Mouse (Mus musculus) midbrain, embryonic 14.5 days (tissue): ENCODE results near the gene Gm20696. TPM values are rescaled to one million over a fixed set of nuclear protein-coding genes. Genes with fewer than 3 reads are reported as not detected.

ENCODE experiments used
- ATAC-seq: fragments of 200-750 bp; cut with Nextera tagmentation; 2 replicates; pipeline ENCODE4 v1.8.0; 2017; ENCODE audit warnings: moderate number of reproducible peaks, moderate library complexity; ENCODE audit not compliant: low FRiP score, low TSS enrichment
- DNase-seq: peaks from one replicate; pipeline ENCODE4 v3.0.0-alpha.2; 2015
- H3K27ac ChIP-seq: fragments of 300-500 bp; sonication (generic); replicated peaks from 2 replicates; pipeline ENCODE4 v1.5.1; 2014; ENCODE audit warnings: mild to moderate bottlenecking, low read depth, low read length, moderate library complexity
- H3K27me3 ChIP-seq: fragments of 300-500 bp; sonication (generic); 2 replicates; pipeline ENCODE4 v1.6.1; 2014; ENCODE audit warnings: low read length, control low read depth, mixed read lengths; ENCODE audit not compliant: control insufficient read depth, insufficient read depth
- H3K36me3 ChIP-seq: fragments of 300-500 bp; sonication (generic); 2 replicates; pipeline ENCODE4 v1.6.1; 2014; ENCODE audit warnings: low read length, control low read depth; ENCODE audit not compliant: control insufficient read depth, insufficient read depth
- H3K4me1 ChIP-seq: fragments of 300-500 bp; sonication (generic); 2 replicates; pipeline ENCODE4 v1.6.1; 2014; ENCODE audit warnings: mild to moderate bottlenecking, antibody characterized with exemption, low read length, control low read depth; ENCODE audit not compliant: control insufficient read depth, insufficient read depth
- H3K4me2 ChIP-seq: fragments of 300-500 bp; sonication (generic); 2 replicates; pipeline ENCODE4 v1.6.1; 2014; ENCODE audit warnings: mild to moderate bottlenecking, low read length, moderate library complexity
- H3K4me3 ChIP-seq: fragments of 300-500 bp; sonication (generic); replicated peaks from 2 replicates; pipeline ENCODE4 v1.5.1; 2014; ENCODE audit warnings: low read depth, low read length
- H3K9ac ChIP-seq: fragments of 300-500 bp; sonication (generic); replicated peaks from 2 replicates; pipeline ENCODE4 v1.6.1; 2014; ENCODE audit warnings: mild to moderate bottlenecking, low read length, moderate library complexity
- H3K9me3 ChIP-seq: fragments of 300-500 bp; sonication (generic); 2 replicates; pipeline ENCODE4 v1.6.1; 2016; ENCODE audit warnings: low read length, control low read depth, mixed read lengths; ENCODE audit not compliant: control insufficient read depth
- WGBS: fragments of 180-500 bp; shearing (Covaris S2); extraction: QIAGEN DNeasy Blood & Tissue Kit; methylation state at CpG from one replicate; pipeline ENCODE4 v1.1.7; 2014; 5-methylcytosine and 5-hydroxymethylcytosine counted together
- polyA plus RNA-seq: library from polyadenylated mRNA; unstranded; fragments of >200 nt; fragmentation: Nextera tagmentation; extraction: Ambion mirVana; gene quantifications from 2 replicates; pipeline ENCODE4 v1.2.1, GENCODE M21; 2014

The Gm20696 gene
- polyA plus RNA-seq, 1 experiment from 2014 or later = 4.0 TPM

- no peaks in the 10 kb centered on the region for H3K36me3 ChIP-seq
- 96% methylated on average over 6 of the region's 6 CpGs for WGBS
- DNase-seq (no peak), ATAC-seq (no peak)
- no peaks in the 10 kb centered on the region for H3K4me1 ChIP-seq
- no peak overlapping the region for H3K9ac ChIP-seq
- no peak overlapping the region for H3K27ac ChIP-seq
- no peak overlapping the region for H3K4me2 ChIP-seq
- no peaks in the 10 kb centered on the region for H3K27me3 ChIP-seq
- H3K9me3 ChIP-seq = no peaks in the 10 kb centered on the region
- H3K4me3 ChIP-seq = no peak overlapping the region
Observed at GRCm38 (mm10) chr6:99328146-99328545, 338.5 kb downstream of the Gm20696 start.

- Histone ChIP-seq H3K27ac (no peak overlapping the region), H3K9me3 (no peaks in the 10 kb centered on the region), H3K4me2 (no peak overlapping the region), H3K4me1 (no peaks in the 10 kb centered on the region), H3K36me3 (no peaks in the 10 kb centered on the region), H3K4me3 (no peak overlapping the region), H3K27me3 (no peaks in the 10 kb centered on the region), H3K9ac (no peak overlapping the region)
- 82% methylated on average over 11 of the region's 11 CpGs for WGBS
- ATAC-seq = no peak
- no peak for DNase-seq
Observed at GRCm38 (mm10) chr6:99327721-99328120, 338.9 kb downstream of the Gm20696 start.

DNA sequence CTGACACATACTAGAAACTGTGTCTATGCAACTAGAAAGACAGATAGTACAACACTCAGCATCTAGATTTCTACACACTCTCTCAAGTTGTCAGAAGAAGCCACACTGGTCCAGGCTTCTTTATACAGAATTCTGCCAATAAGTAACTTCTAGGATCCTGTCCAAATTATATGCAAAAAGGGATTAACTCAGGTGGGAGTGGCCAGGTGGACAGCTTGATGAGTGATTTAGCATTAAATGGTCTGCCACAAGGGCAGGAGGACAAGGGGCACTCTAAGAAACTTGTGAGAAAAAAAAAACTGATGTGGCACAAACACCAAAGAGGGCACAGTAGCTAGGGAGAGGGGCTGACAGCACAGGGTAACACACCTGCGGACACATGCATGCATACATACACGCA lies 340.7 kb downstream of the Gm20696 start:
- H3K4me1 ChIP-seq = 0 out of 2 replicates have a peak, but pooled peaks cover under 1% of the 10 kb centered on the region
- ATAC-seq (no peak), DNase-seq (no peak)
- H3K27me3 ChIP-seq = no peaks in the 10 kb centered on the region
- WGBS = 91% methylated on average over 2 of the region's 2 CpGs
- H3K9me3 ChIP-seq = no peaks in the 10 kb centered on the region
- no peaks in the 10 kb centered on the region for H3K36me3 ChIP-seq
- H3K4me3 ChIP-seq = no peak overlapping the region
- H3K9ac ChIP-seq = no peak overlapping the region
- H3K4me2 ChIP-seq = no peak overlapping the region
- no peak overlapping the region for H3K27ac ChIP-seq

GRCm38 (mm10) chr6:99325461-99325860 lies 341.1 kb downstream of the Gm20696 start:
- Histone ChIP-seq H3K27ac (no peak overlapping the region), H3K36me3 (no peaks in the 10 kb centered on the region), H3K9me3 (no peaks in the 10 kb centered on the region), H3K27me3 (no peaks in the 10 kb centered on the region), H3K4me2 (no peak overlapping the region), H3K9ac (no peak overlapping the region), H3K4me1 (peaks cover 4% of the 10 kb centered on the region; the same call in 1 of the 2 replicates), H3K4me3 (no peak overlapping the region)
- DNase-seq (no peak), ATAC-seq (no peak)
- 94% methylated on average over 5 of the region's 5 CpGs for WGBS

DNA sequence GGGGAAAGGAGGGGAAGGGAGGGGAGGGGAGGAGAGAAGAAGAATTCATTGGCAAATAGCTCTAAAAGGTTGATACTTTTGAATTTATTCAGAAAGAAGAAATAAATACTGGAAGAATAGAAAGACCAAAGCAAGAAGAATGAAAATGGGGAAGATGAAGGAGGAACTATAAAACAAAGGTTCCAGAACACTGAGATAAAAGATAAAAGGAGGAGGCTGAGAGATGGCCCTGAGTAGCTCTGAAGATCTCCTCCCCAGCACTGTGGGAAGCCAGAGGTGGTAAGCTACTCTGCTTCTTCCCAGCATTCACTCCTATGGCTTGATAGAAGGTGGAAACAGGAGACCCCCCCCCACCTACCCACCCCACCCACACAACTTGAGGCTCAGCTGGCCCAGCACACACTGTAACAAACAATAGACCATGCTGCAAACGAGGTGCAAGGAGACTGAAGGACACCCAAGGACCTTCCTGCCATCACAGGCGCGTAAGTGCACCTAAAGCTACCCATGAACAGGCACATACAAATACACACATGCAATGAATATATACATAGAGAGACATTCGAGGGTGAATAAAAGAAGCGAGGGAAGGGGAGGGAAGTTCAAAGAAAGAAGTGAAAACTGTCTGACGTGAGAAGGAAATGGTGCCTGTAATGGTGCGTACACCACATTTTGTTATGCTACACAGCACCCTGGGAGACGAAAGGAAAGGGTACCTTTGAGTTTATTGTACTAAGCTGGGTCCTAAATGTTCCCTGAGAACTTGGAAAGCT lies 344.3 kb downstream of the Gm20696 start:
- Histone ChIP-seq H3K36me3 (no peaks in the 10 kb centered on the region), H3K4me2 (no peak overlapping the region), H3K27me3 (no peaks in the 10 kb centered on the region), H3K4me1 (peaks cover 14% of the 10 kb centered on the region; the same call in 1 of the 2 replicates), H3K9me3 (no peaks in the 10 kb centered on the region), H3K9ac (no peak overlapping the region), H3K4me3 (no peak overlapping the region), H3K27ac (no peak overlapping the region)
- DNase-seq = no peak
- ATAC-seq = no peak
- 83% methylated on average over 8 of the region's 8 CpGs for WGBS

DNA sequence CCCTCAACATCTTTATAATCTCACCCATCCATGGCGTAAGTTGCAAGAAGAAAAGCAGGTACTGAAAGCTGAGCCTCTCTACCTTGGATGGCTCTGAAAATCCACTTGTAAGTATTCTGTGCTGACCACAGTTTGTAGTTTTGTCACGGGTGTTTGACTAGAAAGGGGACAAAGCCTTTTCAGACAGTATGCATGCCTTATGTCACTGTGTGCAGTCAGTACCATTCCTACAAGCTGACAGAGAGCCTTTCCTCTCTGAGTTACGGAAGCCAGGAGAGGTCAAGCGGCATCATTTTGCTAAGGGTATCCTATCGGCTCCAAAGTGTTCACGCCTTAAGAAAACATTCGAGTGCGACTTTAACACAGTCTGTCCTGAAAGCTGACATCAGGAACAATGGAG lies 346.2 kb downstream of the Gm20696 start:
- no peak for ATAC-seq
- Histone ChIP-seq H3K4me1 (peaks cover 14% of the 10 kb centered on the region; the same call in 1 of the 2 replicates), H3K27ac (peak overlapping the region; percentile 20), H3K4me2 (0 out of 2 replicates have a peak overlapping the region, but pooled peaks have one; percentile 15), H3K36me3 (no peaks in the 10 kb centered on the region), H3K9ac (no peak overlapping the region), H3K9me3 (no peaks in the 10 kb centered on the region), H3K4me3 (no peak overlapping the region), H3K27me3 (no peaks in the 10 kb centered on the region)
- 48% methylated on average over 8 of the region's 8 CpGs for WGBS
- no peak for DNase-seq

- ATAC-seq (no peak), DNase-seq (peak; percentile 18)
- H3K4me1 ChIP-seq = peaks cover 14% of the 10 kb centered on the region; the same call in 1 of the 2 replicates
- 0 out of 2 replicates have a peak overlapping the region, but pooled peaks have one; percentile 15 for H3K4me2 ChIP-seq
- no peaks in the 10 kb centered on the region for H3K36me3 ChIP-seq
- no peaks in the 10 kb centered on the region for H3K27me3 ChIP-seq
- WGBS = 33% methylated on average over 19 of the region's 19 CpGs
- no peaks in the 10 kb centered on the region for H3K9me3 ChIP-seq
- peak overlapping the region; percentile 20 for H3K27ac ChIP-seq
- no peak overlapping the region for H3K9ac ChIP-seq
- H3K4me3 ChIP-seq = no peak overlapping the region
Observed at GRCm38 (mm10) chr6:99319415-99320405, 346.9 kb downstream of the Gm20696 start.

DNA sequence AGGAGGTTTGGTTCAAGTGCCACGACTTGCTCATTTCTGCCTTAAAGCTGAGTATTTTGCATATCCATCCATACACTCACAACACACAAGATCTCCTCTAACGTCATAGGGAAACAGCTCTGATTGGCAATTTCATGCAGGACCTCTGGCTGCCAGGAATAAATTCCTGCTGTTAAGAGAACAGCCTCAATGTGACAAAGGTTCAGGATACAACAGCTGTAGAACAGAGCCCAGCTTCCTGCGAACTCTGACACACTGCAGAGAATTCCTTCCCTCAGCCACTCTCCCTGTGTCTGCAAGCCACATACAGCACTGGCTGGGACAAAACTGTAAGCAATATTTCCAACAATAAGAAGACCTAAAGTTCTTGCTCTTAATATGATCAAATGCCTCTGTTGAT lies 351.9 kb downstream of the Gm20696 start:
- Histone ChIP-seq H3K4me2 (no peak overlapping the region), H3K4me3 (no peak overlapping the region), H3K9me3 (no peaks in the 10 kb centered on the region), H3K27me3 (no peaks in the 10 kb centered on the region), H3K4me1 (peaks cover 3% of the 10 kb centered on the region; the same call in 1 of the 2 replicates), H3K36me3 (no peaks in the 10 kb centered on the region), H3K9ac (no peak overlapping the region), H3K27ac (no peak overlapping the region)
- ATAC-seq (no peak), DNase-seq (no peak)
- WGBS = 69% methylated on average over 3 of the region's 3 CpGs
